ENCODE assay signal across 1 mouse cellular context in the genomic region with DNA sequence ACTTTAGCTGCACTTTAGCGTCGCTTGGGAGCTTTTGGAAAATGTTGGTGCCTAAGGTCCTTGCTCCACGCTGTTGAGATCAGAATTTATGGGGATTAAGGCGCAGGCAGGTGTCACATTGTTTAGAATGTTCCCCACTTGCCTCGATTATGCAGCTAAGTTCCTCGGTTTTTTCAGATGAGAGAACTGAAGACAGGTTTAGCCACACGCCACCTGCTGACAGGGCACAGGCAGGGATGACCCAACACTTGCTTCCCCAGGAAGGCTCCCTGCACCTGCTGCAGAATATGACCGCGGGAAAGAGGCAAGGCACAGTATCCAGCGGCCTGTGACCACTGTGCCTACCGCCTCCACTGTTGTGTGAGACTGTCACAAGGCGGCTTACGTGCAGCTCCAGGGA.
TF ChIP-seq lines count a peak whose summit lies in the region.

No protein-coding gene starts in this region.

TF ChIP-seq in ES-E14, 5 proteins besides CTCF, POLR2A, EP300 and RAD21:
- no peak for TF ChIP-seq ZC3H11A (IDR thresholded peaks at IDR 0.05; ENCODE audit: borderline replicate concordance, low read depth, low read length)
- TF ChIP-seq MAFK (IDR thresholded peaks at IDR 0.05; ENCODE audit: insufficient read depth, low read depth, low read length) = no peak
- TF ChIP-seq HCFC1 (IDR thresholded peaks at IDR 0.05; ENCODE audit: borderline replicate concordance, insufficient read depth, low read length) = no peak
- TF ChIP-seq ZNF384 (IDR thresholded peaks at IDR 0.05; ENCODE audit: low read depth, low read length) = no peak
- no peak for TF ChIP-seq CHD2 (IDR thresholded peaks at IDR 0.05; ENCODE audit: low read depth, low read length)
